In genomic region chr7:110768451-110769064, GRCm38 (mm10) we compare ENCODE assay signal across 8 mouse cellular contexts. TPM values are rescaled to one million over a fixed set of nuclear protein-coding genes. Genes with fewer than 3 reads are reported as not detected.
A peak's percentile ranks its signal among the peaks of the same experiment; 100 is the strongest.
DNase-seq lines count a peak whose midpoint lies in the region; ATAC-seq and TF ChIP-seq lines count a peak whose summit lies in the region.

No protein-coding gene starts in this region.

- no peak for TF ChIP-seq CTCF in G1E (IDR thresholded peaks at IDR 0.05; ENCODE audit: low read depth, low read length)
- no peak for TF ChIP-seq CTCF in cerebellum, adult 2 months (IDR thresholded peaks at IDR 0.05; ENCODE audit: borderline replicate concordance, insufficient read depth, low read depth, low read length)
- no peak for TF ChIP-seq CTCF in forebrain, postnatal 0 days (IDR thresholded peaks at IDR 0.05; ENCODE audit: low read depth)

- ATAC-seq in G1E (ENCODE audit: extremely low read depth, insufficient number of reproducible peaks, low FRiP score, poor library complexity, severe bottlenecking), result no peak
- ATAC-seq in forebrain, postnatal 0 days, result peak; percentile 91
- peak; percentile 71 for ATAC-seq in hindbrain, embryonic 12.5 days (ENCODE audit: low FRiP score)

- peak overlapping the region; percentile 70 for H3K27ac ChIP-seq in cerebellum, adult 2 months (ENCODE audit: insufficient read depth, low read length)
- no peak overlapping the region for H3K27ac ChIP-seq in forebrain, postnatal 0 days (ENCODE audit: low read depth, low read length)
- no peak overlapping the region for H3K27ac ChIP-seq in hindbrain, embryonic 12.5 days
- peak overlapping the region; percentile 81 for H3K27ac ChIP-seq in macrophage

- H3K36me3 ChIP-seq in G1E (replicated peaks) (peaks cover 2% of the 10 kb centered on the region), macrophage (ENCODE audit: inconsistent target) (no peaks in the 10 kb centered on the region)
- H3K36me3 ChIP-seq in forebrain, postnatal 0 days (ENCODE audit: insufficient read depth), result no peaks in the 10 kb centered on the region
- H3K36me3 ChIP-seq in hindbrain, embryonic 12.5 days, result no peaks in the 10 kb centered on the region

- peak overlapping the region; percentile 79 for H3K9ac ChIP-seq in forebrain, postnatal 0 days
- H3K9ac ChIP-seq in hindbrain, embryonic 12.5 days, result peak overlapping the region; percentile 65

- TF ChIP-seq POLR2A in cerebellum, adult 2 months (IDR thresholded peaks at IDR 0.05; ENCODE audit: borderline replicate concordance, insufficient read depth, low read length), result no peak

- peak overlapping the region; percentile 75 for H3K4me3 ChIP-seq in G1E (ENCODE audit: low read depth, low read length)
- peak overlapping the region; percentile 53 for H3K4me3 ChIP-seq in cerebellum, adult 2 months (replicated peaks; ENCODE audit: insufficient read depth, low read depth, low read length)
- H3K4me3 ChIP-seq in forebrain, postnatal 0 days (ENCODE audit: low read depth, low read length), result peak overlapping the region; percentile 55
- H3K4me3 ChIP-seq in hindbrain, embryonic 12.5 days, result peak overlapping the region; percentile 47
- H3K4me3 ChIP-seq in macrophage (ENCODE audit: inconsistent target), result peak overlapping the region; percentile 49

- DNase-seq in G1E (ENCODE audit: low spot score), result no peak
- peak; percentile 69 to 79 for DNase-seq in cerebellum, adult 2 months
- peak; percentile 57 for DNase-seq in forebrain, postnatal 0 days
- DNase-seq in layer of hippocampus, postnatal 25 days (ENCODE audit: extremely low spot score in 1 of 2, low spot score in 1 of 2), result peak; percentile 36 to 51
- DNase-seq in right cerebral cortex, postnatal 25 days, result peak; percentile 71
- no peak for DNase-seq in MN1 (ENCODE audit: low spot score)

- H3K27me3 ChIP-seq in G1E (ENCODE audit: insufficient read depth, low read length), result no peaks in the 10 kb centered on the region; the same call in 1 of the 2 replicates
- H3K27me3 ChIP-seq in cerebellum, adult 2 months (ENCODE audit: control insufficient read depth, insufficient read depth, low read length), result no peaks in the 10 kb centered on the region
- H3K27me3 ChIP-seq in forebrain, postnatal 0 days (ENCODE audit: insufficient read depth, low read length), result no peaks in the 10 kb centered on the region
- H3K27me3 ChIP-seq in hindbrain, embryonic 12.5 days, result peaks cover 29% of the 10 kb centered on the region

- H3K9me3 ChIP-seq in G1E (replicated peaks), result no peaks in the 10 kb centered on the region
- H3K9me3 ChIP-seq in forebrain, postnatal 0 days (ENCODE audit: low read length), result no peaks in the 10 kb centered on the region
- no peaks in the 10 kb centered on the region for H3K9me3 ChIP-seq in hindbrain, embryonic 12.5 days (replicated peaks)

- H3K4me2 ChIP-seq in forebrain, postnatal 0 days (ENCODE audit: low read depth), result peak overlapping the region; percentile 96
- peak overlapping the region; percentile 90 for H3K4me2 ChIP-seq in hindbrain, embryonic 12.5 days (replicated peaks)

- H3K79me2 ChIP-seq in macrophage (ENCODE audit: inconsistent target), result peaks cover 27% of the 10 kb centered on the region; the same call in 1 of the 2 replicates

- 2% methylated on average over 61 of the region's 61 CpGs for WGBS in cerebellum, adult 2 months
- WGBS in forebrain, postnatal 0 days, result under 1% methylated on average over 55 of the region's 61 CpGs
- WGBS in hindbrain, embryonic 12.5 days, result under 1% methylated on average over 59 of the region's 61 CpGs
- WGBS in macrophage (ENCODE audit: missing documents), result 3% methylated on average over 30 of the region's 61 CpGs

- H3K4me1 ChIP-seq in G1E (ENCODE audit: insufficient read depth, low read depth, low read length), result peaks cover 55% of the 10 kb centered on the region
- H3K4me1 ChIP-seq in cerebellum, adult 2 months (ENCODE audit: control insufficient read depth, insufficient read depth, low read length), result peaks cover 16% of the 10 kb centered on the region
- peaks cover 9% of the 10 kb centered on the region; the same call in 1 of the 2 replicates for H3K4me1 ChIP-seq in forebrain, postnatal 0 days (ENCODE audit: insufficient read depth)
- peaks cover 6% of the 10 kb centered on the region; the same call in 1 of the 2 replicates for H3K4me1 ChIP-seq in hindbrain, embryonic 12.5 days

RNA-seq across cellular contexts. Expression of gene Ampd3, which starts 0.6 kb away (rescaled TPM):
- total RNA-seq in G1E (2014; fragmentation: Nextera tagmentation) (64.1 and 69.5 TPM in 2 replicates), G1E (2017) (21.8 and 26.0 TPM in 2 replicates)
- polyA plus RNA-seq in G1E (2012) (10.7 and 13.1 TPM in 2 replicates), macrophage (2018) (28.1 to 43.7 TPM (median 33.5 TPM) in 3 replicates)
- polyA plus RNA-seq in cerebellum, adult 2 months (2012; rRNA removed), result 19.0 and 21.1 TPM in 2 replicates
- total RNA-seq in forebrain, postnatal 0 days (2014; rRNA removed), result 9.9 and 11.0 TPM in 2 replicates
- 4.8 and 8.6 TPM in 2 replicates for polyA plus RNA-seq in forebrain, postnatal 0 days (2015; fragmentation: Nextera tagmentation; extraction: Ambion mirVana)
- 4.0 TPM in 2 replicates for polyA plus RNA-seq in hindbrain, embryonic 12.5 days (2016; fragmentation: Nextera tagmentation; extraction: Ambion mirVana)
- total RNA-seq in layer of hippocampus, postnatal 25 days (2021), result 10 to 100 TPM; 20.7 to 27.0 TPM
- total RNA-seq in macrophage (2018; cell fraction: chromatin; rRNA removed), result 100 to 1,000 TPM in 16 of 26 experiments, 10 to 100 TPM in 10; 73.4 to 834 (median 156) TPM
- 100 to 1,000 TPM in 4 of 26 experiments, 10 to 100 TPM in 22; 22.3 to 172 (median 30.3) TPM for total RNA-seq in macrophage (2018; cell fraction: cytosol; rRNA removed)
- 100 to 1,000 TPM in 15 of 26 experiments, 10 to 100 TPM in 11; 35.2 to 511 (median 111) TPM for total RNA-seq in macrophage (2018; cell fraction: nucleus; rRNA removed)

Comparison
In these comparisons a context has a peak if more than half of its experiments do, and no peak if none do; other contexts are left out.
1. DNase-seq: peak in cerebellum, adult 2 months (2 of 2), forebrain, postnatal 0 days (single experiment), layer of hippocampus, postnatal 25 days (2 of 2) and right cerebral cortex, postnatal 25 days (single experiment); none in G1E (single experiment) and MN1 (single experiment).
2. H3K27ac ChIP-seq: peak in cerebellum, adult 2 months (single experiment) and macrophage (single experiment); none in forebrain, postnatal 0 days (single experiment) and hindbrain, embryonic 12.5 days (single experiment).
3. Peak in every context shown above with its lines, with median percentiles within 50 percentile points of each other: H3K4me3 ChIP-seq.